Mouse (Mus musculus): ENCODE results near the gene Laptm5.

DNA sequence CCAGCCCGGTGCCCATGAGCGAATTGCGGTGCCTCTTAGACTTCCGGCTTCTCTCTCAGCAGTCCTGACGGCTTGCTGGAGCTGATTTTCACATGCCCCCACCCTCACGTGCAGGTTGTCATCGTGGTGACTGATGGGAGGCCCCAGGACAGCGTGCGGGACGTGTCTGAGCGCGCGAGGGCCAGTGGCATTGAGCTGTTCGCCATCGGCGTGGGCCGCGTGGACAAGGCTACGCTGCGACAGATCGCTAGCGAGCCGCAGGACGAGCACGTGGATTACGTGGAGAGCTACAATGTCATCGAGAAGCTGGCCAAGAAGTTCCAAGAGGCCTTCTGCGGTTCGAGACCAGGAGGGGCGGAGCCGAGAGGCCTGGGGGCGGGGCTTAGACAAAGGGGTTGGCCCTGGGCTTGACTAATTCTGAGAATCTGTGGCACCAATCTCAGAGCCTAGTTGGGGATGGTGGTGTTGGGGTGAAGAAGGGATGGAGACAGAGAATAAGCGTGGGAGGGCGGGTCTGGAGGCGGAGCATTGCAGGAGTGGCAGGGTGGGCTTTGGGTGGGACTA, 37.0 kb downstream of the Laptm5 start:
- TF ChIP-seq CTCF (IDR thresholded peaks at IDR 0.05; ENCODE audit: low read depth, low read length): no peak
- TF ChIP-seq POLR2A (IDR thresholded peaks at IDR 0.05; ENCODE audit: extremely low read depth, insufficient read depth, low read length): no peak

Measured in liver, adult 2 months (tissue).